Mouse (Mus musculus): ENCODE data around the gene Il15ra. TPM values are rescaled to one million over a fixed set of nuclear protein-coding genes. Genes with fewer than 3 reads are reported as not detected.

The Il15ra gene
- polyA plus RNA-seq, 1 experiment from 2014 or later = 4.3 TPM

DNA sequence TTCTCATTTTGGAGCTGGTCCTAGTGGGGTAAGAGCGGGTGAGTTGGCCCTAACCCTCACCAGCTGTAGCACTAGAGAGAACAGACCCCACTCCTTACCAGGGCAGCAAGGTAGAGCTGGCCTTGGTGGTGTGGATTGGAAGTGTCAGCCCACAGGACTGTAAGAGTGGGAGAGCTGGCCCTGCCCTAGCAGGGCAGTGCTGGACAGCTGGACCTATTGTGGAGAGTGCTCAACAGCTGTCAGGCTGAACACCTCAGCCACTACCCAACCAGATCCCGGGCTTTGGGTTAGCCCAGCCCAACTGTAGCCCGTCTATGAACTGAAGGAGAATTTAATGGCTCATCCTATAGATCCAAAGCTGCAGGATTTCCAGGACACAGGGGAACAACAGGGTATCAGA is 33.7 kb downstream of the Il15ra start:
- Histone ChIP-seq H3K9ac (ENCODE audit: low read depth, low read length) (no peak overlapping the region), H3K27me3 (ENCODE audit: insufficient read depth, low read length) (no peaks in the 10 kb centered on the region), H3K9me3 (replicated peaks; ENCODE audit: low read length) (no peaks in the 10 kb centered on the region), H3K4me3 (replicated peaks; ENCODE audit: low read depth, low read length) (no peak overlapping the region), H3K27ac (no peak overlapping the region), H3K4me2 (ENCODE audit: low read length) (no peak overlapping the region), H3K36me3 (ENCODE audit: insufficient read depth, low read length) (peaks cover 29% of the 10 kb centered on the region), H3K4me1 (replicated peaks; ENCODE audit: insufficient read depth, low read length) (no peaks in the 10 kb centered on the region)
- TF ChIP-seq CTCF (IDR thresholded peaks at IDR 0.05; ENCODE audit: low read depth) = no peak
- WGBS = 90% methylated on average over 3 of the region's 3 CpGs
- no peak for DNase-seq (ENCODE audit: low spot score)
- 0 out of 2 replicates have a peak, but pooled peaks have one; percentile 40 for ATAC-seq (replicated peaks; ENCODE audit: low FRiP score, low read depth)

DNA sequence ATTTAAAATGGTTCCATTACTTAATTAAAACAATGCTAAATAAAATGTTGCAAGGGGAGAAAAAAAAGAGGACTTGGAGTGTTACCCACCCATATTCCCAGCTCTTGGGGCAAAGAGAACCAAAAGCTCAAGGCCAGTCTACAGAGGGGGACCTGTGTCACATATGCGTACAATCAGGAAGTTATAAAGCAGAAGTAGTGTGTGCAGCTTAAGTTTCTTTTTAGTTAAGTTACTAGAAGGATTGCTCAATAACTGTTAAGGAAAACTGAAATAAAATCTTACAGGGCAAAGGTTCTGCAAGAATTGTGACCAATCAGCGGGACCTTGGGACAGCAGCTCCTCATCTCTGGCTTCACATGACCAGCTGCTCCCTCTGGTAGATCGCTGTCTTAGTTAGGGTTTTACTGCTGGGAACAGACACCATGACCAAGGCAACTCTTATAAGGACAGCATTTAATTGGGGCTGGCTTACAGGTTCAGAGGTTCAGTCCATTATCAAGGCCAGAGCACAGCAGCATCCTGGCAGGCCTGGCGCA is 34.5 kb downstream of the Il15ra start:
- WGBS = 93% methylated on average over 4 of the region's 4 CpGs
- Histone ChIP-seq H3K4me1 (replicated peaks; ENCODE audit: insufficient read depth, low read length) (no peaks in the 10 kb centered on the region), H3K9me3 (replicated peaks; ENCODE audit: low read length) (no peaks in the 10 kb centered on the region), H3K9ac (ENCODE audit: low read depth, low read length) (no peak overlapping the region), H3K27me3 (ENCODE audit: insufficient read depth, low read length) (no peaks in the 10 kb centered on the region), H3K36me3 (ENCODE audit: insufficient read depth, low read length) (peaks cover 29% of the 10 kb centered on the region), H3K4me3 (replicated peaks; ENCODE audit: low read depth, low read length) (no peak overlapping the region), H3K27ac (no peak overlapping the region), H3K4me2 (ENCODE audit: low read length) (no peak overlapping the region)
- DNase-seq (ENCODE audit: low spot score) (no peak), ATAC-seq (replicated peaks; ENCODE audit: low FRiP score, low read depth) (no peak)
- TF ChIP-seq CTCF (IDR thresholded peaks at IDR 0.05; ENCODE audit: low read depth) = no peak

DNA sequence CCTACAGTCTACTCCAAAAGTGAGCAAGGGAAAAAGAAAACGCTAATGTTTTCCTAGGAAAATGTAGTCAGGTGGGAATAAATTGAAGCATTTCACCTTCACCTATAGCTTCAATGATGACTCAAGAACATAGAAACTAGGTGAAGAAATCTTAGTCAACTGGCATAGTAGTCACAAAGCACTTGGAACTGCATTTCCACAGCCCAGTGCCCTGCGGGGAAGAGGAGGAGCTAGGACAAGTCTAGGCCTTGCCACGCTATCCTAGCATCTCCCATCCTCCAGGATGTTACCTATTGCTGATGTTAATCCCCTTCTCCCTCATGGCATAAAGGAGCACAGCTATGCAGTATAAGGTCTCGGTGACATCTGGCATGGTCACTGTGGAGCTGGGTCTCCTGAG is 57.5 kb downstream of the Il15ra start:
- no peaks in the 10 kb centered on the region for H3K27me3 ChIP-seq (ENCODE audit: insufficient read depth, low read length)
- peaks cover 77% of the 10 kb centered on the region for H3K36me3 ChIP-seq (ENCODE audit: insufficient read depth, low read length)
- no peaks in the 10 kb centered on the region for H3K4me1 ChIP-seq (replicated peaks; ENCODE audit: insufficient read depth, low read length)
- no peak overlapping the region for H3K4me3 ChIP-seq (replicated peaks; ENCODE audit: low read depth, low read length)
- DNase-seq (ENCODE audit: low spot score) (no peak), ATAC-seq (replicated peaks; ENCODE audit: low FRiP score, low read depth) (no peak)
- H3K9ac ChIP-seq (ENCODE audit: low read depth, low read length) = no peak overlapping the region
- WGBS = 96% methylated on average over 4 of the region's 4 CpGs
- TF ChIP-seq CTCF (IDR thresholded peaks at IDR 0.05; ENCODE audit: low read depth) = no peak
- H3K9me3 ChIP-seq (replicated peaks; ENCODE audit: low read length) = no peaks in the 10 kb centered on the region
- no peak overlapping the region for H3K27ac ChIP-seq
- no peak overlapping the region for H3K4me2 ChIP-seq (ENCODE audit: low read length)

DNA sequence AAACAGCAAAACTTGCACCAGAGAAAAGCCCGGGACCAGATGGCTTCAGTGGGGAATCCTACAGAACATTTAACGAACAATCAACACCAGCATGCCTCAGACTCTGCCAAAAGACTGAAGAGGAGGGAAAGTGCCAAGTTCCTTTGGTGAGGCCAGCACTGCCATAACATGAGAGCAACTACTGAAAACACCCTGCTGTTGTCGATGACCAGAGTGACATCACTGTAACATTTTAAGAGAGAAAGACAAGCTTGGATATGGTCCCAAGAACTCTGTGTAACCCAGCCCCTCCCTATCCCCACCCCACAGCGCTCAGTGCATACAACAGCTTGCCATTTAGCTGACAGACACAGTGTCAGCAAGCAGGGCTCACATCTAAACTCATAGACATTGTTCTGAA is 60.6 kb downstream of the Il15ra start:
- DNase-seq (ENCODE audit: low spot score) (peak; percentile 10), ATAC-seq (replicated peaks; ENCODE audit: low FRiP score, low read depth) (no peak)
- no peak overlapping the region for H3K4me3 ChIP-seq (replicated peaks; ENCODE audit: low read depth, low read length)
- no peak overlapping the region for H3K27ac ChIP-seq
- no peak overlapping the region for H3K4me2 ChIP-seq (ENCODE audit: low read length)
- no peak overlapping the region for H3K9ac ChIP-seq (ENCODE audit: low read depth, low read length)
- H3K9me3 ChIP-seq (replicated peaks; ENCODE audit: low read length) = no peaks in the 10 kb centered on the region
- no peaks in the 10 kb centered on the region for H3K27me3 ChIP-seq (ENCODE audit: insufficient read depth, low read length)
- no peaks in the 10 kb centered on the region for H3K4me1 ChIP-seq (replicated peaks; ENCODE audit: insufficient read depth, low read length)
- H3K36me3 ChIP-seq (ENCODE audit: insufficient read depth, low read length) = peaks cover 55% of the 10 kb centered on the region
- 75% methylated on average over 4 of the region's 4 CpGs for WGBS
- TF ChIP-seq CTCF (IDR thresholded peaks at IDR 0.05; ENCODE audit: low read depth) = no peak

DNA sequence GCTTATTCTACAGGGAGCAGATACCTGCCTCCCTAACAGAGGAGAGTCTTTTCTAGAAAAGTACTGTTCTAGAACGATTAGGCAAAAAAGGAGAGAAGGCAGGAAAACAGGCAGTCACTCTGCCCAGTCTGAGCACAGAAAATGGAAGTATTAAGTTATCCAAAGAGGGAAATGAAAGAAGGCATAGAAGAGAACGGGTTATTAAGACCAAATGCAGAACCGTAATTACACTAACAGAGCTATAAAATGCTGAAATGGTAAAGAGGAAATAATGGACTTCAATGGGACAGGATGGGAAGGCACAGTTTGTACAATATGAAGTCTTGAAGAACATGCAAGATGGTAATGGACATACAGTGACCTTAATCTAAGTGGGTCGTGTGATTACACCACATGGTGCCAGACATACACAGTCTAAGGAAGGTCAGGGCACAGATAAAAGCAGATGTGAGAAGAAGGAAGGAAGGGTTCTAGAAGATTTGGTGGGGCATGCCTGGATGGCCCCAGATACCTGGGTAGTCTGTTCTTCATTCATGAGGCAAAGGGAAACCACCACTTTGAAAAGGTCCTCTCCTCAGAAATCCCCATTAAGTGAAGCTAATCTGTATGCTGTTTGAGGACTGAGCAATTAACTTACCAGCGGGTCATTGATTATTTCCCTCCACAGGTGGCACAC is 61.5 kb downstream of the Il15ra start:
- Histone ChIP-seq H3K36me3 (ENCODE audit: insufficient read depth, low read length) (peaks cover 46% of the 10 kb centered on the region), H3K4me3 (replicated peaks; ENCODE audit: low read depth, low read length) (no peak overlapping the region), H3K4me2 (ENCODE audit: low read length) (no peak overlapping the region), H3K9ac (ENCODE audit: low read depth, low read length) (no peak overlapping the region), H3K27ac (no peak overlapping the region), H3K27me3 (ENCODE audit: insufficient read depth, low read length) (no peaks in the 10 kb centered on the region), H3K9me3 (replicated peaks; ENCODE audit: low read length) (no peaks in the 10 kb centered on the region), H3K4me1 (replicated peaks; ENCODE audit: insufficient read depth, low read length) (no peaks in the 10 kb centered on the region)
- DNase-seq (ENCODE audit: low spot score) (no peak), ATAC-seq (replicated peaks; ENCODE audit: low FRiP score, low read depth) (no peak)
- WGBS = 79% methylated on average over 5 of the region's 5 CpGs
- TF ChIP-seq CTCF (IDR thresholded peaks at IDR 0.05; ENCODE audit: low read depth) = no peak

DNA sequence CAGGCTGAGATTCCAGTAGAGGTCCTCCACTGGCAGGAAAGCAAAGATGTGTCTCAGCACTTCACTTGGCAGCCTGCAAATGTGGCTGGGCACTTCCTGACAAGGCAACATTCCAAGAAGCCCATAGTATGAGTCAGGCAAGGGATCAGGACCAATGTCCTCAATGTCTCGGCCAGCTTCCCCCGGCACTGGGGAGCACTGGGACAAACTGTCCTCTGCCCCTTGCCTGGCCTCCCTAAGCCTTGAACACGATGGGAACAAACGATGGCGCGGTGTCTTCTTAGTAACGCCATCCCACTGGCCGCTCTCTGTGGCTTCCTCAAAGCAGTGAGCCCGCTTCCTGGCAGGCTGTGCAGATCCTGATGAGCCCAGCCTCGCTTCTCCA is 62.1 kb downstream of the Il15ra start:
- H3K27ac ChIP-seq = no peak overlapping the region
- H3K27me3 ChIP-seq (ENCODE audit: insufficient read depth, low read length) = no peaks in the 10 kb centered on the region
- ATAC-seq (replicated peaks; ENCODE audit: low FRiP score, low read depth) (no peak), DNase-seq (ENCODE audit: low spot score) (no peak)
- no peaks in the 10 kb centered on the region for H3K9me3 ChIP-seq (replicated peaks; ENCODE audit: low read length)
- no peak for TF ChIP-seq CTCF (IDR thresholded peaks at IDR 0.05; ENCODE audit: low read depth)
- H3K9ac ChIP-seq (ENCODE audit: low read depth, low read length) = no peak overlapping the region
- WGBS = 88% methylated on average over 10 of the region's 10 CpGs
- peaks cover 41% of the 10 kb centered on the region for H3K36me3 ChIP-seq (ENCODE audit: insufficient read depth, low read length)
- no peak overlapping the region for H3K4me2 ChIP-seq (ENCODE audit: low read length)
- H3K4me3 ChIP-seq (replicated peaks; ENCODE audit: low read depth, low read length) = no peak overlapping the region
- H3K4me1 ChIP-seq (replicated peaks; ENCODE audit: insufficient read depth, low read length) = no peaks in the 10 kb centered on the region
